Mouse (Mus musculus): ENCODE results near the gene Cd300c. TPM values are rescaled to one million over a fixed set of nuclear protein-coding genes. Genes with fewer than 3 reads are reported as not detected.
"Not testable (repeated sequence)": the region's sequence is repeated elsewhere in the genome, so short reads cannot be mapped to it uniquely, and the experiment has no call there.

Cd300c gene
- not detected for total RNA-seq (2021)
- long read RNA-seq, experiment 1: 0 reads
- long read RNA-seq, experiment 2: 0 reads

- no peak for DNase-seq
- intact Hi-C loops (cut with DNase I): no loop called here
These were observed at the start of gene Cd300c for GRCm38 (mm10) chr11:114968752-114969207. Gene Cd300c (minus strand): TSS chr11:114969157.

GRCm38 (mm10) chr11:115016093-115016492, 47.1 kb upstream of the Cd300c start, which contains the start of gene Cd300ld2:
Gene Cd300ld2 (minus strand): TSS chr11:115016193.
- DNase-seq; intact Hi-C loops (cut with DNase I): not testable (repeated sequence)

DNA sequence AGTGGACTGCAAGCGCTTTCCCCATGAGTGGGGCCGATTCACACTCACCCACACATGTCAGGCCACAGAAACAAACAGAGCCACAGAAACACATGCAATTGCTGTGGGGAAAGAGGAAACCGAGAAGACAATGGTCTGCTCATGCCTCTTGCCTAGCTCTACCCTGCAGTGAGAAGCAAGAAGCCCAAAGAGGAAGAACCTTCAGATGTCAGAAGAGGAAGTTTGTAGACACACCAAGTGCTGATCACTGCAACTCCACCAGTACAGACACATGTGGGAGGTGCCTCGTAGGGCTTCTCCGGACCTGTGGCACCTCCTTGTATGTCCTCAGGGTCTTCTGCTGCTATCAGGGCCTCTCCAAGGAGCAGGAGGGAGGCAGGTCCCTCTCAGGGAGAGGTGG, 35.1 kb upstream of the Cd300c start:
- DNase-seq: no peak

DNA sequence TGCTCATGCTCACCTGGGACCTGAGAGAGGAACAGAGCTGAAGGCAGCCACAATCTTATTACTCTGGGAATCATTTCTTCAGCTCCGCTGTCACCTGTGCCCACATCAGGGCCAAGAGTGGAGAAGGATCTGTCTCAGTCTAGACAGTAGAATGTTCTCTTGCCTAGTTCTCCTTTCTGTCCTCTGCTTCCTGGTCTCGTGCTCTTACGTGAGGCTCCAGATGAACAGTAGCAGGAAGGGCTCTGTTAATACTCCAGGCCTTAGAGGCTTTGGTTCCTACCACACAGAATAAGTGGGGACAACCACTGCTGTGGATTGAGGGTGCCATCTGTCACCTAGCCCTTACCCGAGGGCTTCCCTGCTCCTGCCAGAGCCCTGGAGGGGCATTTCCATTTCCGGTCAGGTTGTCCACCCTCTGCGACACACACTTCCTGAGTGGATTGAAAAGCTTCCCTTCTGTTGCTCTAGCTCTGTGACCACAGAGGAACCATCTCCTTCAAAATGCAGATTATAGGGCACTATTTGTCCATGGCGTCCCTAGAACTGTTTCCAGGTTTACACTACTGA, 32.6 kb upstream of the Cd300c start, which contains the start of gene Cd300c2:
TSS of gene Cd300c2 (minus strand) at position 407 of the 567 bp plus-strand sequence.
- intact Hi-C loops (cut with DNase I): no loop called here
- no peak for DNase-seq

More for the DNA sequence above, 35.1 kb upstream of the Cd300c start:
- intact Hi-C loops (cut with DNase I): no loop called here

DNA sequence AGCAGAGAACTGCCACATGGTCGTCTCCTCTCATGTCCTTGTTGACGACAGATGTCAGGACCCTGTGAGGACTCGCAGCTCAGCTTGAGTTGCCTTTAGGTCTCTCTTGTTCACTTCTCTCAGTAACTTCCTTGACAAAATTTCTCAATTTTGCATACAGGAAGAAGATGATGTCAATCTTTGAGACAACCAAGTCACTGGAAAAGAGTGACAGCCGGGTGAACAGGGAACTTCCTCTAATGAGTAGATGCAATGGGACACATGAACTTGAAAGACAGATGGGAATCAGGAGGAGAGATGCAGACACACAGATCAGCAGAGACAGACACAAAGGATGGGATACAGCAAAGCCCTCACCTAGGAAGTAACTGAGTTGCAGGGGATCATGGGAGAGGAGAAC, 20.8 kb upstream of the Cd300c start, which contains the start of gene Cd300ld:
TSS of gene Cd300ld (minus strand) at position 130 of the 400 bp plus-strand sequence.
- intact Hi-C loops (cut with DNase I): loop anchor here (5.0 kb wide), 1 partner anchor 138 kb away; no protein-coding TSS in a partner anchor
- no peak for DNase-seq

GRCm38 (mm10) chr11:114981866-114982265, 12.9 kb upstream of the Cd300c start:
- intact Hi-C loops (cut with DNase I): no loop called here
- no peak for DNase-seq

DNA sequence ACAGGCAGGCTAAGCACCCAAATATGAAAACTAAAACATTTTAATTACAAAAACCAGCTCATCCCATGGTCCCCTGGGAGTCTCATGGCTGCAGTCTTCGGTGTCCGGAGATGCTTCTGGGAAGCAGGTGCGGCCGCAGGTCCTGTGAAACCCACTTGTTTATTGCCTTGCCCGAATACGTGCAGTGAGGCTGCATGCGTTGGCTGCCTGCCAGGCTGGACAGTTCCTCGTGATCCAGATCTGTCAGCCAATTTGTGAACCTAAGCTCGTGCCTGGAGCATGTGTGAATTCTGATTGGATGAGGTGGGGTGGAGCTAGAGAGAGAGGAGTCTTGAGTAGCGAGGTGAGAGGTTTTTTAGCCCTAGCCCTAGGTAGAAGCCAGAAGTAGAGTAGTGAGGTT, 3.8 kb upstream of the Cd300c start:
- no peak for DNase-seq
- intact Hi-C loops (cut with DNase I): no loop called here

GRCm38 (mm10) chr11:114965182-114965828, 3.7 kb downstream of the Cd300c start:
- no peak for DNase-seq
- intact Hi-C loops (cut with DNase I): no loop called here

DNA sequence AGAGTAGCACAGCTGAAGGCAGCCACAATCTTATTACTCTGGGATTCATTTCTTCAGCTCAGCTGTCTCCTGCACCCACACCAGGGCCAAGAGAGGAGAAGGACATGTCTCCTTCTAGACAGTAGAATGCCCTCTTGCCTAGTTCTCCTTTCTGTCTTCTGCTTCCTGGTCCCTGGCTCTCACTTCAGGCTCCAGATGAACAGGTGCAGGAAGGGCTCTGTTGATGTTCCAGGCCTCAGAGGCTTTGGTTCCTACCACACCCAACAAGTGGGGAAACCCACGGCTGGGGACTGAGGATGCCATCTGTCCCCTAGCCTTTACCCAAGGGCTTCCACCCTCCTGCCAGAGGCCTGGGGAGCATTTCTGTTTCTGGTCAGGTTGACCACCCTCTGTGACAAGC, 8.6 kb downstream of the Cd300c start:
- intact Hi-C loops (cut with DNase I): no loop called here
- no peak for DNase-seq

DNA sequence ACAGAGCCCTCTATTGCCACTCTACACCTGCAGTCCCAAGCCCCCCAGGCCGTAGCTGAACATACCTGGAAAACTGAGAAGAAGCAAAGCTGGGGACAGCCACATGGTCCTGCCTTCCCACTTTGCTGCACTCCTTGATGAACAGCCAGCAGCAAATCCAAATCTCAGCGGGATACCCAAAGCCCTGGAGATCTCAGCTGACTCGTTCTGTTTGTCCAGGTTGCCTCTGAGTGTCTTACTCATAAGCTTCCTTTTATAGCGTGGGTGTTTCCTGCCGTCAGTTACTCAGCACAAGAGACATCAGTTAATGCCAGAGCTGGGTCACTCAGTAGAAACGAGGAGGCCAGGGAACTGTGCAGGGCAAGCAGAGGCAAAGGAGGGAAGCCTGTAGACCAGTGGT, 34.8 kb downstream of the Cd300c start, which contains the start of gene Cd300lb:
TSS of gene Cd300lb (minus strand) at position 243 of the 400 bp plus-strand sequence.
- intact Hi-C loops (cut with DNase I): no loop called here
- DNase-seq: no peak

DNA sequence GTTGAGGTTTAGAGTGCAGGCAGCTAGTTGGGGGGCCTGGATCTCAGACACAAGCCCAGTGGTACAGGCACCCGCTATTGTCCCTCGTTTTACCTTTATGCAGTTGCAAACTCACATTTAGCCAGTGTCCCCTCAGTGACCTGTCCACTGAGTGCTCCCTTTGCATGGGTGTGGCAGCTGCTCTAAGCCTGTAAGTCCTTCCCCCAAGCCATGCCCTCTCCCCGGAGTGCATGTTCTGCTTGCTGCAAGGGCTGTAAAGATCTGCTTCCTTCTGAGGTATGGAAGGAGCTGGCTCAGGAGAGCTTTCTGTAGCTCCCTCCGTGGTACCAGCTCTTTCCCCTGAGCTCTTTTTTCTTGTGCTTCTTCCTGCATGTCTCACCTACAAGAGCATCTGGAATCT, 35.4 kb downstream of the Cd300c start:
- intact Hi-C loops (cut with DNase I): no loop called here
- DNase-seq: no peak

- DNase-seq: no peak
- intact Hi-C loops (cut with DNase I): no loop called here
These were observed 37.9 kb downstream of the Cd300c start for GRCm38 (mm10) chr11:114931041-114931440.

DNA sequence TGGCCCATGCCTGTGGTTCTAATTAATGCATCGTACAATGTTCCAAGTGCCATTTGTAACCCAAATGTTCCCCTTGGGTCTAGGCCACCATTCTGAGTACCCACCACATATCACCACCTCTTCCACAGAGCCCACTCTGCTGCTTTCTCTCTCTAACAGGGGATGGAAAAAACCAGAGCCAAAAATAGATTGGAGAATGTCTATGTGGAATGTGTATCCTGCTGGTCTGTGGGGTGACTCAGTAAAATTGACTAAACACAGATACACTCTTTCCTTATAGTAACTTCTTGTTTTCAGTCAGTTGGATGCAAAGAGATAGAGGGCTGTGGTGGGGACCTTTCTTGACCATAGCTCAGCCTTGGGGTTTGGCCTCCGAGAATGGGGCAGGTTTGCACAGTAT, 39.4 kb downstream of the Cd300c start:
- DNase-seq: no peak
- intact Hi-C loops (cut with DNase I): no loop called here

DNA sequence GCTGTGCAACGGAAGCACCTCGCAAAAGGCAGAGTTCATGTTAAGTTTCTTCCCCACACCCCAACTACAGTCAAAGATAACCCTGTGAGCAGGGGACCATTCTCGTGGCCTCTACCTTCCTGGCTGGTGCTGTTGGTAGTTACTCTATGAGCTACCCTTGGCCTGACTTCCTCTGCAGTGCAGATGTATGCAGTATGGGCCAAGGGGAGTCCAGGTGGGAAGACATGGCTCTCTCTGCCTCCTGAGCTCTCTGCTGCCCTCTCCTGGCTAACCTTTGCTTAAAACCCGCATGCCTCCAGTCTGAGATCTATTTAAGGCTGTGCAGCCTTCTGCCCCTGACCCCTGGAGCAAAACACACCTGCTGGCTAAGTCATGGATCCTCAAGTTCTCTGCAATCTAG, 45.0 kb downstream of the Cd300c start:
- DNase-seq: no peak
- intact Hi-C loops (cut with DNase I): no loop called here

DNA sequence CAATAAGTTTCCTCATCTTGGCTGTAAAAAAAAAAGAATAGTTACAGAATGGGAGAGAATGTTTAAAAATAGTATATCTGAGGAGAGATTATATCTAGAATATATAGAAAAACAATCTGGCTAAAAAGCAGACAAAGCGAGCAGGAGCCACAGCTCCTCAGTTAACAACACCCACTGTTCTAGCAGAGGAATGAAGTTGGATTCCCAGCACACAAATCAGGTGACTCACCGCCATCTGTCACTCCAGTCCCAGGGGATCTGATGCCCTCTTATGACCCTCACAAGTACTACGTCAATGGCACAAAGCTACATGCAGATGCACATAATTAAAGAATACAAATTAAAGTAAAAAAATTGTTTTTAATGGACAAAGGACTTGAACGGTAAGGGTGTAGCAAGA, 46.5 kb downstream of the Cd300c start:
- intact Hi-C loops (cut with DNase I): no loop called here
- DNase-seq: no peak

GRCm38 (mm10) chr11:114917120-114917519, 51.8 kb downstream of the Cd300c start:
- DNase-seq: no peak
- intact Hi-C loops (cut with DNase I): no loop called here

GRCm38 (mm10) chr11:114914978-114915377, 54.0 kb downstream of the Cd300c start:
- intact Hi-C loops (cut with DNase I): loop anchor here (5.0 kb wide), 1 partner anchor 168 kb away; no protein-coding TSS in a partner anchor
- DNase-seq: no peak

DNA sequence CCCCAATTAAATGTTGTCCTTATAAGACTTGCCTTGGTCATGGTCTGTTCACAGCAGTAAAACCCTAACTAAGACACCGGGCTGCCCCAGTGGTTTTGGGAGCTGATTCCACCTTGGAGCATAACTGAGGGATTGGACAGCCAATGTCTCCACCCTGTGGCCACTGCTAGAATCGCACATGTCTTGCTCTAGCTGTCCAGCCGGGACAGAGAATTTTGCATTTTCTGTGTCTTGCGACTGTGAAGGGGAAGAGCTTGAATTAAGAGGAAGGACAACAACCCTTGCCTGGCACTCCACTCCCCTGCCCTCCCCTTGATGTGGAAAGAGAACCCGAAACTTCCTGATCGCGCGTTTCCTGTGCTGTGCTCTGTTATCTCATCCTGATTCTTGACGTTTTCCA, 56.1 kb downstream of the Cd300c start:
- intact Hi-C loops (cut with DNase I): loop anchor here (1.0 to 5.0 kb wide), 2 partner anchors 101 to 166 kb away; no protein-coding TSS in a partner anchor
- peak; percentile 67 to 72 for DNase-seq

DNA sequence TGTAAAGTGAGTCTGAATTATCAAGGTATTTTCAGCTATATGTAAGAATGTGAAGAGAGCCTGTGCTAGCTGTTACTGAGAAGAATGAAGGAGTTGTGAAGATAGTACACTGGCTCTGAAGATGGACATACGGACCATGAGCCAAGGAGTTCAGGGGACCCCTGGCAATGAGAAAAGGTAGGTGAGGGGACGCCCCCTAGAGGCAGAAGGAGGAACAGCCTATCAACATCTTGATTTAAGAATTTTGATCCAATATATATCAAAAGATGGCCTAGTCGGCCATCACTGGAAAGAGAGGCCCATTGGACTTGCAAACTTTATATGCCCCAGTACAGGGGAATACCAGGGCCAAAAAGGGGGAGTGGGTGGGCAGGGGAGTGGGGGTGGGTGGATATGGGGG, 59.4 kb downstream of the Cd300c start:
- DNase-seq; intact Hi-C loops (cut with DNase I): not testable (repeated sequence)

DNA sequence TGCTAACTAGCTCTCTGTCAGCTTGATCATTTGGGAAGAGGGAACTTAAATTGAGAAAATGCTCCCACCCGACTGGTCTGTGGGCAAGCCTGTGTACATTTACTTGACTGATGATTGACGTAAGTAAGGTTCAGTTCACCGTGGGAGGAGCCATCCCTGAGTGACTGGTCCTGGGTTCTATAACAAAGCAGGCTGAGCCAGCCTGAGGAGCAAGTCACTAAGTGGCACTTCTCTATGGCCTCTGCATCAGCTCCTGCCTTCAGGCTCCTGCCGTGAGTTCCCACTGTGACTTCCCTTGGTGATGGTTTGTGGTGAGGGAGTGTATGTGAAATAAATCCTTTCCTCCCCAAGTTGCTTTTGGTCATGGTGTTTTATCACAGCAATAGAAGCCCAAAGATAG, 60.9 kb downstream of the Cd300c start:
- DNase-seq: no peak
- intact Hi-C loops (cut with DNase I): no loop called here

DNA sequence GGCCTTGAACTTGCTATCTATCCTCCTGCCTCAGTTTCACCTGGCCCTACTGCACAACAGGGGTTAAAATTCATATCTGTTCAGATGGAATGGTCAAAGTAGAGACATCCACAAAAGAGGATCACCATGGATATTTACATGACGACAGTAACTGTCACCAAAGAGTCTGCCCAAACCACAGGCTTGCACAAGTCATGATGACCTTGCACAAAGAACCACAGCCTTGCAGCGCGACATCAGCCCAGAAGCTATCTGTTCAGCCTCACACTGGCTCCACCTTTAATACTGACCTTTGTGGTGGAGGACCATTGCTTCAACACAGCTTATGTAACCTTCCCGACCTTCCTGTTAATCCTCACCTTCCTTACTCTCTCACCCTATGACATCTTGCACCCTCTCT, 61.4 kb downstream of the Cd300c start:
- intact Hi-C loops (cut with DNase I): no loop called here

More for the DNA sequence above, 61.4 kb downstream of the Cd300c start:
- no peak for DNase-seq

Data from gastrocnemius, postnatal 36 days (tissue).